Mouse (Mus musculus): ENCODE measurements around the gene Fgf2. TPM values are rescaled to one million over a fixed set of nuclear protein-coding genes. Genes with fewer than 3 reads are reported as not detected.

Gene Fgf2
- polyA plus RNA-seq, 1 experiment from 2014 or later = 0.31 TPM

DNA sequence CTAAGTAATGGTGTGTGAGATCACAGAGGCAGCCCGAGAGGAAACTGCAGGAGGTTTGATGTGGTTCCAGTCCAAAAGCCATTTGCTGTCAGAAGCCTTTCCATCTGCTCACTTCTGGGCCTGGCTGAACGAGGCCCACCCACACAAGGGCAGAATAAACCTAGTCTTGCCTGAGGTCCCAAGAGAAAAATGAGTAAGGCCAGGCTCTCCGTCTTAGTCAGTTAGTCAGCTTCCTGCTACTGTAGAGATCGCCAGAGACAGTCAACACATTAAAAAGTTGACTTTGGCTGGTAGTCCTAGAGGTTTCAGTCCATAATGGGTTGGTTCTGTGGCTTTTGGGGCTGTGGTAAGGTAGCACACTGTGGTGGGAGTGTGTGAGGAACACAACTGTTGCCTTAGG is 22.3 kb downstream of the Fgf2 start:
- Histone ChIP-seq H3K27me3 (ENCODE audit: control insufficient read depth, insufficient read depth, low read length) (no peaks in the 10 kb centered on the region), H3K9ac (ENCODE audit: low read length) (no peak overlapping the region), H3K4me3 (ENCODE audit: low read depth, low read length) (no peak overlapping the region), H3K36me3 (ENCODE audit: control insufficient read depth, insufficient read depth, low read length) (no peaks in the 10 kb centered on the region), H3K4me1 (ENCODE audit: control insufficient read depth, insufficient read depth, low read length) (no peaks in the 10 kb centered on the region), H3K9me3 (ENCODE audit: control insufficient read depth, low read length) (no peaks in the 10 kb centered on the region), H3K27ac (ENCODE audit: low read depth, low read length) (no peak overlapping the region), H3K4me2 (ENCODE audit: low read depth) (no peak overlapping the region)
- DNase-seq (ENCODE audit: low spot score) = no peak
- no peak for ATAC-seq (ENCODE audit: insufficient read depth, low FRiP score, low TSS enrichment)
- 71% methylated on average over 4 of the region's 4 CpGs for WGBS

DNA sequence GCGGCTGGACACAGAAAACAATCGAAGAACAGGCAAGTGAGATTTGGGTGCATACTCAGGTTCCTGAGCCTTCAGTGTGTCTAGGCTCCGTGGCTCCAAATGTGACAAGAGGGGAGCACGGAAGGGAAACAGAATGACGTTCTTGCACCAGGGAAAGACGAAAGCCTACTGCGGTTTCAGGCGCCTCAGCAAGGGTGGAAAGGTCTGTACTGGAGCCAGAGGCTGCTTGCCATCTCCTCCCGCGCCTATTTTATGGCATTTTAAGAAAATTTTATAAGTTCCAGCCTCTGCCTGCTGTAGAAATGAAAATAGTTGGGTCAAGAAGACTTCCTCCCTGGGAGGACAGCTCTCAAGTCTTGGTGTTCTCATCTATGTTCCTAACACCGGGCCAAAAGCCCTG is 25.6 kb downstream of the Fgf2 start:
- Histone ChIP-seq H3K9me3 (ENCODE audit: control insufficient read depth, low read length) (no peaks in the 10 kb centered on the region), H3K36me3 (ENCODE audit: control insufficient read depth, insufficient read depth, low read length) (no peaks in the 10 kb centered on the region), H3K27ac (ENCODE audit: low read depth, low read length) (no peak overlapping the region), H3K27me3 (ENCODE audit: control insufficient read depth, insufficient read depth, low read length) (no peaks in the 10 kb centered on the region), H3K4me2 (ENCODE audit: low read depth) (no peak overlapping the region), H3K4me3 (ENCODE audit: low read depth, low read length) (no peak overlapping the region), H3K4me1 (ENCODE audit: control insufficient read depth, insufficient read depth, low read length) (no peaks in the 10 kb centered on the region), H3K9ac (ENCODE audit: low read length) (no peak overlapping the region)
- WGBS = 93% methylated on average over 11 of the region's 11 CpGs
- no peak for ATAC-seq (ENCODE audit: insufficient read depth, low FRiP score, low TSS enrichment)
- no peak for DNase-seq (ENCODE audit: low spot score)

DNA sequence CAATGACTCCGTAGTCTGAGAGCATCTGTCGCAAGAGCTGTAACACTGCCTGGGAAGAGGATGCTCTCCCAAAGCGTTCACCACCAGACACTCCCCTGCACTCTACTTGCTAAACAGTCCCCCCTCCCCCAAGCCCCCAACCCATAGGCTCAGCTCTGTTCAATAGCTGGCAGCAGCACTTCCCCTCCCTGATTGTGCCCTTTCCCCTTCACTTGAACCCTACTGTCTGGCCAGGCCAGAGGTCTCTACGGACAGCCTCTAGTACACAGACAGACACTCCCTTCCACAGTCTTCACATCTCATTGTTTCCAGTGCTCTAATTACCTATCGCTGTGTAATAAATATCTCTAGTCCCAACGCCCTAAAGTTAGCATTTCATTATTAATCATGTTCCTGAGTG is 29.8 kb downstream of the Fgf2 start:
- no peaks in the 10 kb centered on the region for H3K9me3 ChIP-seq (ENCODE audit: control insufficient read depth, low read length)
- H3K27ac ChIP-seq (ENCODE audit: low read depth, low read length) = no peak overlapping the region
- no peak overlapping the region for H3K9ac ChIP-seq (ENCODE audit: low read length)
- H3K4me1 ChIP-seq (ENCODE audit: control insufficient read depth, insufficient read depth, low read length) = no peaks in the 10 kb centered on the region
- 61% methylated on average over 6 of the region's 6 CpGs for WGBS
- H3K36me3 ChIP-seq (ENCODE audit: control insufficient read depth, insufficient read depth, low read length) = no peaks in the 10 kb centered on the region
- DNase-seq (ENCODE audit: low spot score) = no peak
- no peaks in the 10 kb centered on the region for H3K27me3 ChIP-seq (ENCODE audit: control insufficient read depth, insufficient read depth, low read length)
- no peak for ATAC-seq (ENCODE audit: insufficient read depth, low FRiP score, low TSS enrichment)
- no peak overlapping the region for H3K4me3 ChIP-seq (ENCODE audit: low read depth, low read length)
- H3K4me2 ChIP-seq (ENCODE audit: low read depth) = no peak overlapping the region

DNA sequence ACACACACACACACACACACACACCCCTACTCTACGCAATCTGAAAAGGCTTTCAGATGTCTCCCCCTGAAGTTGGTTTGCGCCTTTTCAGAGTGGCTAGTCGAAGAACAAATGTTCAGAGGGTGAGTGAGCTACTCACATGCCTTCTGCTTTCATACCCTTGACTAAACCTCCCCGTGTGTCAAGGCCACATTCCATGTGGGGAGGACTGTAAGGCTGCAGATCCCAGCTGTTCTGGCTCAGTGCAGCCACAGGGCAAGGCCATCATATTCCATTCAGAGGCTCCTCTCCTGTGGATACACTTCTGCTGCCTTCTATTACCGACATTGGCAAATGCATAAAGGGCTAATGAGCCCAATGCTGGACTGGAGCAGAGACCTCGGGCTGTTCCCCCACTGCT is 30.3 kb downstream of the Fgf2 start:
- no peak overlapping the region for H3K4me3 ChIP-seq (ENCODE audit: low read depth, low read length)
- 72% methylated on average over 6 of the region's 6 CpGs for WGBS
- ATAC-seq (ENCODE audit: insufficient read depth, low FRiP score, low TSS enrichment) = no peak

DNA sequence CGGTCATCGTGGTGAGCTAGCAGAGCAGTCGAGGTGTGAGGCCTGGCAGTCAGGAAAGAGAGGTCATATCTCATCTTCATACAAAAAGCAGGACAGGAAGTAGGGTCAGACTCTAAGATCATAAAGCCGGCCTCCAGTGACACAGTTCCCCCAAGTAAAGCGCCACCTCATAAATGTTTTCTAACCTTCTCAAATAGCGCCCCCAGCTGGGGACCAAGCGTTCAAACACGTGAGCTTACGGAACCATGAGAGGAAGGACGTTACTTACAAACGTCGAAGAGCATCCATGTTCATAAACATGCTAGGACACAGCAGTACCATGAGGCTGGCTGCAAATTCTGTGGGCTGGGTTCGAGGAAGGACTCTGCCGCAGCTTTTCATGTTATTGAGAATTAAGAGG is 31.1 kb downstream of the Fgf2 start:
- Histone ChIP-seq H3K27ac (ENCODE audit: low read depth, low read length) (no peak overlapping the region), H3K4me3 (ENCODE audit: low read depth, low read length) (no peak overlapping the region), H3K9me3 (ENCODE audit: control insufficient read depth, low read length) (no peaks in the 10 kb centered on the region), H3K27me3 (ENCODE audit: control insufficient read depth, insufficient read depth, low read length) (no peaks in the 10 kb centered on the region), H3K9ac (ENCODE audit: low read length) (no peak overlapping the region), H3K4me2 (ENCODE audit: low read depth) (no peak overlapping the region), H3K36me3 (ENCODE audit: control insufficient read depth, insufficient read depth, low read length) (no peaks in the 10 kb centered on the region), H3K4me1 (ENCODE audit: control insufficient read depth, insufficient read depth, low read length) (no peaks in the 10 kb centered on the region)
- ATAC-seq (ENCODE audit: insufficient read depth, low FRiP score, low TSS enrichment) (no peak), DNase-seq (ENCODE audit: low spot score) (no peak)
- WGBS = 84% methylated on average over 14 of the region's 14 CpGs

More for the DNA sequence above, 30.3 kb downstream of the Fgf2 start:
- Histone ChIP-seq H3K36me3 (ENCODE audit: control insufficient read depth, insufficient read depth, low read length) (no peaks in the 10 kb centered on the region), H3K9ac (ENCODE audit: low read length) (no peak overlapping the region), H3K4me1 (ENCODE audit: control insufficient read depth, insufficient read depth, low read length) (no peaks in the 10 kb centered on the region), H3K27ac (ENCODE audit: low read depth, low read length) (no peak overlapping the region), H3K4me2 (ENCODE audit: low read depth) (no peak overlapping the region), H3K9me3 (ENCODE audit: control insufficient read depth, low read length) (no peaks in the 10 kb centered on the region), H3K27me3 (ENCODE audit: control insufficient read depth, insufficient read depth, low read length) (no peaks in the 10 kb centered on the region)
- no peak for DNase-seq (ENCODE audit: low spot score)

DNA sequence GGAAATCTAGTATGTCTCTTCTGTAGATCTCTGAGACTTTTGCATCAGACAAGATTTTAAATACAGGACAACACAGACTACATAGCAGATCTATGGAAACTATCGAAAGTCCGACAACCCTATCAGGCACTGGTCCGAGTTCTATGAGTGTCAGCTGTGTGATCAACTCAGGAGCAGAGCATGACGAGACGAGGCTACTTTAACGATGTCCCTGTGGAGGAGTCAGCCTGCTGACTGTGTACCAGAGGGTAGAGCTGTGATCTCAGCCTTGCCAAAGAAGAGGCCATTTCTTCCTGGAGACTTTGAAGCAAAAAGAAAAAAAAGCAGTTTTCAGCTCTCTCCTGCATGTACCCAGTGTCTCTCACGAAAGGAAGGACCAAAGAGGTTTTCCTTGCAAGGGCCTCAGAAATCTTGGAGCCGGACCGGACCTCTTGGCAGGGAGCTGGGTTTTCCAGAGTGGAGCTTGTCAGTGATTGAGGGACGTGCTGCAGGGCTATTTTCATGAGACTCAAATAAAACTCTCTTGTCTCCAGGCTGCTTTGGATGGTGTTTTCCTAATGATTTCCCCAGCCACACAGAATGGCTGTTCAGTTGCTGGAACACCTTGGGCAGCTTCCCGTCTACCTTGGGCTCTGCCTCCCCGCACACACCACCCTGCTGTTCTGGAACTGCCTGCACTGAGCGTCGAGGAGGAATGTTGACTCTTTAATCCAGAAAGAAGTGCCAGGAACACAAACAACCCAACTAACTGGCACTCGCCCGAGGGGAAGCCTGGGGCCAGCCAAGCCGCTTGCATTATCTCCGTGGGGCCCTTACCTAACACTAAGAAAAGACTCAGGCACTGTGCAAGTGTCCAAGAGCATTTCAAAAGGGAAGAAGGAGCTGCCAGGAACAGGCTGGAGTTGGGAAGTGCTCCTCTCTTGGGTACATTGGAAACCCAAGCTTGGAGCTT is 32.1 kb downstream of the Fgf2 start:
- Histone ChIP-seq H3K4me2 (ENCODE audit: low read depth) (no peak overlapping the region), H3K4me1 (ENCODE audit: control insufficient read depth, insufficient read depth, low read length) (no peaks in the 10 kb centered on the region), H3K27me3 (ENCODE audit: control insufficient read depth, insufficient read depth, low read length) (no peaks in the 10 kb centered on the region), H3K27ac (ENCODE audit: low read depth, low read length) (no peak overlapping the region), H3K9ac (ENCODE audit: low read length) (no peak overlapping the region), H3K36me3 (ENCODE audit: control insufficient read depth, insufficient read depth, low read length) (no peaks in the 10 kb centered on the region), H3K9me3 (ENCODE audit: control insufficient read depth, low read length) (no peaks in the 10 kb centered on the region), H3K4me3 (ENCODE audit: low read depth, low read length) (no peak overlapping the region)
- ATAC-seq (ENCODE audit: insufficient read depth, low FRiP score, low TSS enrichment) (no peak), DNase-seq (ENCODE audit: low spot score) (no peak)
- 77% methylated on average over 18 of the region's 18 CpGs for WGBS

DNA sequence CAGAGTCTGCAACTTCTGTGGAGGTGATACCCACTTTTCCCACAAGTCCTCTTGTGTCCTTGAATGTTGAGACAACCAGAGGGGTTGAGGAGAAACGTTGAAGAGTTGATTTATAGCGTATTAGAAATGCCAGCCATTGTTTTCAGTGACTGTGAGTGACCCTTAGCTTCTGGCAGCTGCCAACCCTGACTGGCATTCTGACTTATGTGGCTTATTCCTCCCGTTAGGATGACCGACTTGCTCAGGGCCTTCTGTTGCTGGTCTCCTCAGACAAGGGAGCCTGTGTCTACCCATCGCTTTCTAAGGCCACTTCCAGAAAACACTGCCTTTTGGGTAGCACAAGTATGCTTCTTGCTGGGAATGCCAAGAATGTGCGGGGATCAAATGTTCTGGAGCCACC is 33.3 kb downstream of the Fgf2 start:
- no peak for DNase-seq (ENCODE audit: low spot score)
- H3K9ac ChIP-seq (ENCODE audit: low read length) = no peak overlapping the region
- no peak overlapping the region for H3K27ac ChIP-seq (ENCODE audit: low read depth, low read length)
- H3K4me2 ChIP-seq (ENCODE audit: low read depth) = no peak overlapping the region
- no peaks in the 10 kb centered on the region for H3K27me3 ChIP-seq (ENCODE audit: control insufficient read depth, insufficient read depth, low read length)
- WGBS = 66% methylated on average over 6 of the region's 6 CpGs
- H3K36me3 ChIP-seq (ENCODE audit: control insufficient read depth, insufficient read depth, low read length) = no peaks in the 10 kb centered on the region
- no peak for ATAC-seq (ENCODE audit: insufficient read depth, low FRiP score, low TSS enrichment)
- H3K4me3 ChIP-seq (ENCODE audit: low read depth, low read length) = no peak overlapping the region
- H3K9me3 ChIP-seq (ENCODE audit: control insufficient read depth, low read length) = no peaks in the 10 kb centered on the region
- H3K4me1 ChIP-seq (ENCODE audit: control insufficient read depth, insufficient read depth, low read length) = no peaks in the 10 kb centered on the region

DNA sequence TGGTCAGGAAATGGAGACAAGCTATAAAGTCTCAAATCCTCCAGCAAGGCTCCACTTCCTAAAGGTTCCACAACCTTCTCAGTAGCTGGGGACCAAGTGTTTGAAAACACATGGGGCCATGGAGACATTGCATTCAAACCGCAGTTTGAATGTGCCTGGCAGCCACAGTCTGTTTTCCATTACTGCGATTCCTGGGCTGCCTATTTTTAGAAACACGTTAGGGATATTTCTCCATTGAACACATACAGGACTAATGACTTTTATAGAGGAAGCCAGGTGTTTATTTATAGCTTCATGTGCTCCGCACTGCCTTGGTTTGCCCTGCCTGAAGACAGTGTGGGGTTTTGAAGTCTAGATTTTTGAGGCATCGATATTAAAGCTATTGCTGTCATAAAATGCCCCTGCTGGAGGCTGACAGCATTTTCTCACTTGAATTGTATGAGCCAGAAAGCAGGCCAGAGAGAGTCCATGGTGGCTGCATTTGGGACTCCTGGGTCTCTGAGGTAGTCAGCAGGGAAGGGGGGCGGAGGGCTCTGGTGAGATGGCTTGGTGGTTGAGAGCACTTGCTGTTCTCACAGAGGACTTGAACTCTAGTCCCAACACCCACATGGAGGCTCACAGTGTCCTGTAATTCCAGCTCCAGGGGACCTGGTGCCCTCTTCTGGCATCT is 35.1 kb downstream of the Fgf2 start:
- H3K4me2 ChIP-seq (ENCODE audit: low read depth) = no peak overlapping the region
- no peaks in the 10 kb centered on the region for H3K9me3 ChIP-seq (ENCODE audit: control insufficient read depth, low read length)
- ATAC-seq (ENCODE audit: insufficient read depth, low FRiP score, low TSS enrichment) (no peak), DNase-seq (ENCODE audit: low spot score) (no peak)
- H3K4me1 ChIP-seq (ENCODE audit: control insufficient read depth, insufficient read depth, low read length) = no peaks in the 10 kb centered on the region
- H3K36me3 ChIP-seq (ENCODE audit: control insufficient read depth, insufficient read depth, low read length) = no peaks in the 10 kb centered on the region
- H3K4me3 ChIP-seq (ENCODE audit: low read depth, low read length) = no peak overlapping the region
- H3K27me3 ChIP-seq (ENCODE audit: control insufficient read depth, insufficient read depth, low read length) = no peaks in the 10 kb centered on the region
- no peak overlapping the region for H3K27ac ChIP-seq (ENCODE audit: low read depth, low read length)
- H3K9ac ChIP-seq (ENCODE audit: low read length) = no peak overlapping the region
- 77% methylated on average over 6 of the region's 6 CpGs for WGBS

DNA sequence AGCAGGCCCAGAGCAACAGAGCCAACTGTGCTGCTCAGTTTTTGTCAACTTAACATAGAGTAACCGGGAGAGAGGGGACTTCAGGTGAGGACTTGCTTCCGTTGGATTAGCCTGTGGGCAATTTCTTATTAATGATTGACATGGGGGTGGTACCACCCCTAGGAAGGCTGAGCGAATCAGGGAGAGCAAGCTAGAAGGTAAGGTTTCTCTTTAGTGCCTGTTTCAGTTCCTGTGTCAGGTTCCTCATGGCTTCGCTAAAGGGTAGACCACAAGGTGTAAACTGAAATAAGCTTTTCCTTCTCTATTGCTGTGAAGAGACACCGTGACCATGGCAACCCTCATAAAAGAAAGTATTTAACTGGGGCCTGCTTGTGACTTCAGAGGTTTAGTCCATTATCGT is 39.2 kb downstream of the Fgf2 start:
- Histone ChIP-seq H3K4me3 (ENCODE audit: low read depth, low read length) (no peak overlapping the region), H3K4me2 (ENCODE audit: low read depth) (no peak overlapping the region), H3K9me3 (ENCODE audit: control insufficient read depth, low read length) (no peaks in the 10 kb centered on the region; the same call in 1 of the 2 replicates), H3K36me3 (ENCODE audit: control insufficient read depth, insufficient read depth, low read length) (no peaks in the 10 kb centered on the region), H3K9ac (ENCODE audit: low read length) (no peak overlapping the region), H3K27ac (ENCODE audit: low read depth, low read length) (no peak overlapping the region), H3K4me1 (ENCODE audit: control insufficient read depth, insufficient read depth, low read length) (no peaks in the 10 kb centered on the region), H3K27me3 (ENCODE audit: control insufficient read depth, insufficient read depth, low read length) (no peaks in the 10 kb centered on the region)
- WGBS = 89% methylated on average over 6 of the region's 6 CpGs
- no peak for DNase-seq (ENCODE audit: low spot score)
- ATAC-seq (ENCODE audit: insufficient read depth, low FRiP score, low TSS enrichment) = no peak
